9 mouse cellular contexts compared by ENCODE assay signal in genomic region chr16:12076270-12076669, GRCm38 (mm10).
A peak's percentile ranks its signal among the peaks of the same experiment; 100 is the strongest.
DNase-seq lines count a peak whose midpoint lies in the region; ATAC-seq and TF ChIP-seq lines count a peak whose summit lies in the region.
"Had no signal": no experiment of that assay in that cellular context is flagged by ENCODE, and none has a peak within 500 bp of the region (broad histone marks: within the 10 kb centered on the region; RNA-seq: fewer than 3 reads in every experiment).

No protein-coding gene starts in this region.

- no peak for TF ChIP-seq POLR2A in limb, embryonic 14.5 days (IDR thresholded peaks at IDR 0.05; ENCODE audit: borderline replicate concordance, extremely low read depth, insufficient read depth, insufficient read length)

- intact Hi-C loops in heart, postnatal 10 days (cut with DNase I), result no loop called here

- H3K27me3 ChIP-seq in limb, embryonic 14.5 days (ENCODE audit: control insufficient read depth, insufficient read depth, low read length), result no peaks in the 10 kb centered on the region
- no peaks in the 10 kb centered on the region for H3K27me3 ChIP-seq in stomach, postnatal 0 days (ENCODE audit: control insufficient read depth, insufficient read depth, low read length)

- peak; percentile 77; the same call in 1 of the 2 replicates for ATAC-seq in limb, embryonic 14.5 days (ENCODE audit: low FRiP score, low read depth)
- ATAC-seq in stomach, postnatal 0 days (ENCODE audit: low FRiP score, low TSS enrichment), result peak; percentile 47; the same call in 1 of the 2 replicates
- ATAC-seq in erythroid progenitor cell, adult 5-6 weeks (replicated peaks; ENCODE audit: low FRiP score, poor library complexity, severe bottlenecking), result no peak

- H3K9ac ChIP-seq in limb, embryonic 14.5 days (ENCODE audit: low read depth, low read length, severe bottlenecking), result no peak overlapping the region
- H3K9ac ChIP-seq in stomach, postnatal 0 days (ENCODE audit: low read length), result no peak overlapping the region

- 37% methylated on average over 3 of the region's 3 CpGs for WGBS in limb, embryonic 14.5 days
- WGBS in stomach, postnatal 0 days, result 39% methylated on average over 3 of the region's 3 CpGs

- no peak for TF ChIP-seq EP300 in stomach, postnatal 0 days (optimal IDR thresholded peaks at IDR 0.05)

- H3K9me3 ChIP-seq in limb, embryonic 14.5 days (ENCODE audit: control insufficient read depth, low read length), result no peaks in the 10 kb centered on the region
- H3K9me3 ChIP-seq in stomach, postnatal 0 days (ENCODE audit: control insufficient read depth, low read length), result no peaks in the 10 kb centered on the region

- no peak overlapping the region for H3K27ac ChIP-seq in limb, embryonic 14.5 days (replicated peaks; ENCODE audit: low read depth, low read length)
- no peak overlapping the region for H3K27ac ChIP-seq in stomach, postnatal 0 days (replicated peaks)

- TF ChIP-seq CTCF in stomach, postnatal 0 days (IDR thresholded peaks at IDR 0.05; ENCODE audit: low read depth), result no peak

- peak; percentile 11 to 12 for DNase-seq in heart, postnatal 10 days
- DNase-seq in heart, adult 18-20 months, result no peak
- peak; percentile 40 to 43 for DNase-seq in right cerebral cortex, adult 2 months (ENCODE audit: low spot score in 2 of 2)
- no peak for DNase-seq in right cerebral cortex, postnatal 36 days (ENCODE audit: low spot score in 2 of 2)
- DNase-seq in limb, embryonic 14.5 days (ENCODE audit: low spot score), result peak; percentile 65
- peak; percentile 18 for DNase-seq in stomach, postnatal 0 days (ENCODE audit: low spot score)
- DNase-seq in heart, adult 8-10 months (ENCODE audit: low spot score), result no peak
- DNase-seq: cerebellum, adult 11 months had no signal

- H3K4me3 ChIP-seq in limb, embryonic 14.5 days (replicated peaks; ENCODE audit: low read length), result no peak overlapping the region
- H3K4me3 ChIP-seq in stomach, postnatal 0 days (ENCODE audit: low read depth, low read length), result no peak overlapping the region

- H3K4me2 ChIP-seq in limb, embryonic 14.5 days (replicated peaks; ENCODE audit: low read depth, low read length, severe bottlenecking), result no peak overlapping the region
- H3K4me2 ChIP-seq in stomach, postnatal 0 days (replicated peaks; ENCODE audit: low read depth), result no peak overlapping the region

- no peaks in the 10 kb centered on the region for H3K36me3 ChIP-seq in limb, embryonic 14.5 days (ENCODE audit: control insufficient read depth, insufficient read depth, low read length)
- H3K36me3 ChIP-seq in stomach, postnatal 0 days (ENCODE audit: control insufficient read depth, insufficient read depth, low read length), result no peaks in the 10 kb centered on the region

- H3K4me1 ChIP-seq in limb, embryonic 14.5 days (ENCODE audit: control insufficient read depth, insufficient read depth, low read length), result 0 out of 2 replicates have a peak, but pooled peaks cover 8% of the 10 kb centered on the region
- no peaks in the 10 kb centered on the region for H3K4me1 ChIP-seq in stomach, postnatal 0 days (replicated peaks; ENCODE audit: control insufficient read depth, insufficient read depth)

Comparison
In these comparisons a context has a peak if more than half of its experiments do, and no peak if none do; other contexts are left out.
1. DNase-seq: peak in heart, postnatal 10 days (2 of 2), right cerebral cortex, adult 2 months (2 of 2), limb, embryonic 14.5 days (single experiment) and stomach, postnatal 0 days (single experiment); none in heart, adult 18-20 months (0 of 2), right cerebral cortex, postnatal 36 days (0 of 2) and heart, adult 8-10 months (single experiment).